Mouse (Mus musculus) adrenal gland, adult 18-20 months (tissue): Measurements from ENCODE around the gene Msl1. TPM values are rescaled to one million over a fixed set of nuclear protein-coding genes. Genes with fewer than 3 reads are reported as not detected.

Experiments
- DNase-seq, 2 experiments: peaks; one replicate each; pipeline ENCODE4 v3.0.0; 2021 to 2022; ENCODE audit warnings: low spot score in 2 of 2
- total RNA-seq, 2 experiments: library from RNA; stranded (reverse); gene quantifications; 1 replicate in 1 of 2; 2 replicates in 1 of 2; pipeline ENCODE4 v1.2.3; 2021

Gene Msl1
- total RNA-seq, 2 experiments from 2014 or later: 82.3 to 97.4 TPM

- DNase-seq: no peak
Observed at GRCm38 (mm10) chr11:98837231-98837704, 42.0 kb downstream of the Msl1 start.

- no peak for DNase-seq
Observed at GRCm38 (mm10) chr11:98837917-98838316, 42.6 kb downstream of the Msl1 start.

GRCm38 (mm10) chr11:98838512-98838911, 43.2 kb downstream of the Msl1 start:
- DNase-seq: no peak

GRCm38 (mm10) chr11:98839402-98839801, 44.1 kb downstream of the Msl1 start:
- DNase-seq: no peak

GRCm38 (mm10) chr11:98839897-98840296, 44.6 kb downstream of the Msl1 start:
- DNase-seq: no peak

- DNase-seq: no peak
Observed at GRCm38 (mm10) chr11:98846016-98846415, 50.7 kb downstream of the Msl1 start.

- no peak for DNase-seq
Observed at GRCm38 (mm10) chr11:98846865-98847604, 51.7 kb downstream of the Msl1 start.

- no peak for DNase-seq
Observed at GRCm38 (mm10) chr11:98849196-98849894, 54.0 kb downstream of the Msl1 start.

- DNase-seq: no peak
Observed at GRCm38 (mm10) chr11:98850100-98851093, 55.1 kb downstream of the Msl1 start.

- DNase-seq: no peak
Observed at GRCm38 (mm10) chr11:98854116-98854515, 58.8 kb downstream of the Msl1 start.

- DNase-seq: no peak
Observed at GRCm38 (mm10) chr11:98854659-98855058, 59.3 kb downstream of the Msl1 start.

Other genes with a start within 250 kb of the Msl1 start
- gene Ikzf3, start 249.5 kb upstream of the Msl1 start, total RNA-seq: under 1 TPM; 0.46 to 0.86 TPM
- gene Zpbp2, start 244.4 kb upstream of the Msl1 start, total RNA-seq: under 1 TPM; 0.22 to 0.43 TPM
- 100 to 1,000 TPM; 118 to 184 TPM for gene Ormdl3, start 208.1 kb upstream of the Msl1 start, total RNA-seq
- gene Lrrc3c, start 197.2 kb upstream of the Msl1 start, total RNA-seq: not detected
- 10 to 100 TPM; 10.4 to 11.6 TPM for gene Gm12355, start 169.9 kb upstream of the Msl1 start, total RNA-seq
- gene Gsdma3, start 169.2 kb upstream of the Msl1 start, total RNA-seq: 10 to 100 TPM; 15.6 to 19.6 TPM
- gene Gsdma2, start 148.8 kb upstream of the Msl1 start, total RNA-seq: 1 to 10 TPM in 1 of 2 experiments, under 1 TPM in 1; 0.89 to 1.1 TPM
- not detected for gene Gsdma, start 131.2 kb upstream of the Msl1 start, total RNA-seq
- 100 to 1,000 TPM; 114 to 118 TPM for gene Psmd3, start 113.0 kb upstream of the Msl1 start, total RNA-seq
- gene Csf3, start 94.3 kb upstream of the Msl1 start, total RNA-seq: not detected
- 10 to 100 TPM; 46.1 to 49.2 TPM for gene Med24, start 66.1 kb upstream of the Msl1 start, total RNA-seq
- 10 to 100 TPM; 90.2 to 91.0 TPM for gene Thra, start 54.9 kb upstream of the Msl1 start, total RNA-seq
- gene Nr1d1, start 20.2 kb upstream of the Msl1 start, total RNA-seq: 100 to 1,000 TPM; 226 to 232 TPM
- gene Casc3, start 9.4 kb downstream of the Msl1 start, total RNA-seq: 10 to 100 TPM; 36.8 to 41.9 TPM
- under 1 TPM; 0.36 to 0.58 TPM for gene Rapgefl1, start 41.3 kb downstream of the Msl1 start, total RNA-seq
- gene Wipf2, start 68.1 kb downstream of the Msl1 start, total RNA-seq: 10 to 100 TPM; 20.0 to 22.2 TPM
- gene Cdc6, start 112.3 kb downstream of the Msl1 start, total RNA-seq: under 1 TPM; 0.32 to 0.43 TPM
- 10 to 100 TPM; 16.2 to 16.7 TPM for gene Rara, start 132.3 kb downstream of the Msl1 start, total RNA-seq
- gene Gjd3, start 187.5 kb downstream of the Msl1 start, total RNA-seq: not detected
- gene Top2a, start 228.7 kb downstream of the Msl1 start, total RNA-seq: 1 to 10 TPM; 3.2 to 4.3 TPM
- gene Igfbp4, start 245.7 kb downstream of the Msl1 start, total RNA-seq: 100 to 1,000 TPM in 1 of 2 experiments, 10 to 100 TPM in 1; 74.6 to 150 TPM